Mouse (Mus musculus) spleen, postnatal 36 days (tissue): ENCODE results near the gene Actl7a.

Source experiments
- DNase-seq, 2 experiments: peaks; one replicate each; pipeline ENCODE4 v3.0.0; 2022; ENCODE audit warnings: low spot score in 2 of 2, mixed read lengths in 1 of 2

Actl7a gene

DNA sequence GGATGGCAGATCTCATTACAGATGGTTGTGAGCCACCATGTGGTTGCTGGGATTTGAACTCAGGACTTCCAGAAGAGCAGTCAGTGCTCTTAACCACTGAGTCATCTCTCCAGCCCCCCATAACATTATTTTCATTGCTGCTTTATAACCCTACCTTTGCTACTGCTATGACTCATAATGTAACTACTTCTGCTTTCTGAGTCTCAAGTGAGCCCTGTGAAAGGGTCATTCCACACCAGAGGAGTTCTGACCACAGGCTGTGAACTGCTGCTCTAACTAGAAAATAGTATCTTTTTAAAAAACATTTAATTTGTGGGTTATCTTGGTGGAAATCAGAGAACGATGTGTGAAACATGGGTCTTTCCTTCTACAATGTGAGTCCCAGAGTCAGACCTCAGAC, 14.5 kb downstream of the Actl7a start:
- no peak for DNase-seq

DNA sequence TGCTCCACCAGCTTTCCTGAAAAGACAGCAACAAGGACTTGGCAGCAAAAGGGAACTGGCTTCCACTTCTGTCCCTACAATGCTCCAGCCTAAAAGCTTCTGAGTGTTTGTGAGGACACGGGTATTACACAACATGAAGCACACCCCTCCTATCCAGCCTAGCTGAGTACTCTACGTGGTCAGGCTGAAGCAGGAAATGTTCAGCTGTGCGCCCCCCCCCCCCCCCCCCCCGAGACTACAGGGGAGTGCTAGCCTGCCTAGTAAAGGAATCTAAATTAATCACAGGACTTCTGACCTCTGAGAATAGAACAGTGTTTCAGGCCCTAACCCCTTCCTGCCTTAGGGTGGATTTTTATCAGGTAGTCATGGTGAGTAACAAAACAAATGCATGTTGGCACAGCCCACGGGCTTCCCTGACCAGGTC, 24.7 kb downstream of the Actl7a start:
- DNase-seq = no peak

DNA sequence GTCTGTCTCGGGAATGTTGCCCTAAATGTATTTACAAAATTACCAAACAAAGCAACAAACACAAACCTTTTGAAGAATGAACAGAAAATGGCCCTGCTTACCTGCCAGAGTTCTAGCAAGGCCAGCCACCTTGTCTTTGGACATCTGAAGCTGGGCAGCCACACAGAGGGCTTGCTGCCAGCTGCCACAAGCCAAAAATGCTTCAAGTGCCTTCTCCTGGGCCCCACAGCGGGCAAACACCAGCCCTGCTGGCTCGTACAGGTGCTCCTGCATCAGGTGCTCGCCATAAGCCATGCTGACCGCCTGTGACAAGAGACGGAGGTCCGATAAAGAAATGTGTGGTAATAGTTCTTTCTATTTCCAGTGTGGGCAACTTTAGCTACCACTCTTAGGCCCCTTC, 25.7 kb downstream of the Actl7a start:
- no peak for DNase-seq

DNA sequence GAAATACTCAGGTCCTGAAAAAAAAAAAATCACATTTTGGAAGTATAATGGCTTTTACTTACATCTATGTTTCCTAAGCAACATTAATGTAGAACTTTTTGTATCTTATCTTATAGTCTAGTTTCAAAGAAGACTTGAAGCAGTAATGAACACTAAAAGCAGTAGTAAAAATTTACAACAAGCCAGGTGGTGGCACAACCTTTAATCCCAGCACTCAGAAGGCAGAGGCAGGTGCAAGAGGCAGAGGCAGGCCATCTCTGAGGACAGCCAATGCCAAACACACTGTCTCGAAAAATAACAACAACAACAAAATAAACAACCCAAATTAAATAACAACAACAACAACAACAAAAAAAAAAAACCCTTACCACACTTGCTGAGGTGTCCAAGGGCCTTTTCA, 27.9 kb downstream of the Actl7a start:
- no peak for DNase-seq

- no peak for DNase-seq
Observed at GRCm38 (mm10) chr4:56791373-56791772, 48.2 kb downstream of the Actl7a start.
